Mouse (Mus musculus): ENCODE measurements at regions not wholly inside any gene's neighbourhood (a gene's known extent, or its start where the extent isn't known, plus 50 kb on each side); places are given as distances from the start of the nearest gene placed in this dataset.

GRCm38 (mm10) chr3:19002056-19002455 lies 626.4 kb downstream of the 1700064H15Rik start:
- Histone ChIP-seq H3K36me3 (no peaks in the 10 kb centered on the region), H3K27me3 (no peaks in the 10 kb centered on the region), H3K4me2 (no peak overlapping the region), H3K9me3 (replicated peaks) (no peaks in the 10 kb centered on the region), H3K9ac (no peak overlapping the region), H3K27ac (no peak overlapping the region), H3K4me3 (replicated peaks) (no peak overlapping the region), H3K4me1 (no peaks in the 10 kb centered on the region)
- WGBS = 35% methylated on average over 7 of the region's 7 CpGs
- ATAC-seq (replicated peaks; ENCODE audit: low FRiP score) = no peak

- no peaks in the 10 kb centered on the region for H3K4me1 ChIP-seq
- H3K36me3 ChIP-seq = no peaks in the 10 kb centered on the region
- H3K27ac ChIP-seq = no peak overlapping the region
- H3K4me3 ChIP-seq (replicated peaks) = no peak overlapping the region
- no peaks in the 10 kb centered on the region for H3K9me3 ChIP-seq (replicated peaks)
- H3K4me2 ChIP-seq = no peak overlapping the region
- H3K9ac ChIP-seq = no peak overlapping the region
- 86% methylated on average over 1 of the region's 1 CpGs for WGBS
- H3K27me3 ChIP-seq = no peaks in the 10 kb centered on the region
- ATAC-seq (replicated peaks; ENCODE audit: low FRiP score) = no peak
These were observed 623.7 kb downstream of the 1700064H15Rik start for GRCm38 (mm10) chr3:19004792-19005191.

GRCm38 (mm10) chr3:19044566-19044965 lies 583.9 kb downstream of the 1700064H15Rik start:
- Histone ChIP-seq H3K36me3 (no peaks in the 10 kb centered on the region), H3K4me2 (no peak overlapping the region), H3K9me3 (replicated peaks) (no peaks in the 10 kb centered on the region), H3K27ac (no peak overlapping the region), H3K4me1 (no peaks in the 10 kb centered on the region), H3K9ac (no peak overlapping the region), H3K4me3 (replicated peaks) (no peak overlapping the region), H3K27me3 (no peaks in the 10 kb centered on the region)
- WGBS = 63% methylated on average over 3 of the region's 3 CpGs
- no peak for ATAC-seq (replicated peaks; ENCODE audit: low FRiP score)

GRCm38 (mm10) chr3:19045933-19046332 lies 582.5 kb downstream of the 1700064H15Rik start:
- no peak overlapping the region for H3K9ac ChIP-seq
- no peak overlapping the region for H3K4me3 ChIP-seq (replicated peaks)
- H3K27ac ChIP-seq = no peak overlapping the region
- no peaks in the 10 kb centered on the region for H3K27me3 ChIP-seq
- H3K4me1 ChIP-seq = no peaks in the 10 kb centered on the region
- no peaks in the 10 kb centered on the region for H3K9me3 ChIP-seq (replicated peaks)
- no peak for ATAC-seq (replicated peaks; ENCODE audit: low FRiP score)
- no peaks in the 10 kb centered on the region for H3K36me3 ChIP-seq
- no peak overlapping the region for H3K4me2 ChIP-seq

- Histone ChIP-seq H3K4me2 (no peak overlapping the region), H3K27me3 (no peaks in the 10 kb centered on the region), H3K27ac (no peak overlapping the region), H3K4me3 (replicated peaks) (no peak overlapping the region), H3K36me3 (no peaks in the 10 kb centered on the region), H3K4me1 (no peaks in the 10 kb centered on the region), H3K9ac (no peak overlapping the region), H3K9me3 (replicated peaks) (no peaks in the 10 kb centered on the region)
- WGBS = 65% methylated on average over 1 of the region's 1 CpGs
- no peak for ATAC-seq (replicated peaks; ENCODE audit: low FRiP score)
These were observed 581.9 kb downstream of the 1700064H15Rik start for GRCm38 (mm10) chr3:19046610-19047009.

GRCm38 (mm10) chr3:19055961-19056360 lies 572.5 kb downstream of the 1700064H15Rik start:
- Histone ChIP-seq H3K4me3 (replicated peaks) (no peak overlapping the region), H3K9ac (no peak overlapping the region), H3K27ac (no peak overlapping the region), H3K27me3 (no peaks in the 10 kb centered on the region), H3K4me2 (no peak overlapping the region), H3K9me3 (replicated peaks) (no peaks in the 10 kb centered on the region), H3K4me1 (0 out of 2 replicates have a peak, but pooled peaks cover 3% of the 10 kb centered on the region), H3K36me3 (no peaks in the 10 kb centered on the region)
- ATAC-seq (replicated peaks; ENCODE audit: low FRiP score) = no peak
- 68% methylated on average over 3 of the region's 3 CpGs for WGBS

GRCm38 (mm10) chr3:19056623-19057022 lies 571.9 kb downstream of the 1700064H15Rik start:
- Histone ChIP-seq H3K4me2 (no peak overlapping the region), H3K4me3 (replicated peaks) (no peak overlapping the region), H3K27ac (no peak overlapping the region), H3K36me3 (no peaks in the 10 kb centered on the region), H3K9me3 (replicated peaks) (no peaks in the 10 kb centered on the region), H3K27me3 (no peaks in the 10 kb centered on the region), H3K9ac (no peak overlapping the region), H3K4me1 (0 out of 2 replicates have a peak, but pooled peaks cover 3% of the 10 kb centered on the region)
- WGBS = 27% methylated on average over 9 of the region's 9 CpGs
- ATAC-seq (replicated peaks; ENCODE audit: low FRiP score) = no peak

- 38% methylated on average over 17 of the region's 17 CpGs for WGBS
- H3K27ac ChIP-seq = no peak overlapping the region
- H3K4me3 ChIP-seq (replicated peaks) = no peak overlapping the region
- no peak overlapping the region for H3K9ac ChIP-seq
- H3K4me1 ChIP-seq = 0 out of 2 replicates have a peak, but pooled peaks cover 3% of the 10 kb centered on the region
- H3K36me3 ChIP-seq = no peaks in the 10 kb centered on the region
- ATAC-seq (replicated peaks; ENCODE audit: low FRiP score) = peak; percentile 64
- H3K9me3 ChIP-seq (replicated peaks) = no peaks in the 10 kb centered on the region
- H3K27me3 ChIP-seq = 0 out of 2 replicates have a peak, but pooled peaks cover 3% of the 10 kb centered on the region
- H3K4me2 ChIP-seq = no peak overlapping the region; the same call in 1 of the 2 replicates
These were observed 568.3 kb downstream of the 1700064H15Rik start for GRCm38 (mm10) chr3:19059906-19060870.

GRCm38 (mm10) chr3:19061488-19062248 lies 566.8 kb downstream of the 1700064H15Rik start:
- H3K4me3 ChIP-seq (replicated peaks) = no peak overlapping the region
- no peak overlapping the region for H3K27ac ChIP-seq
- H3K4me2 ChIP-seq = no peak overlapping the region
- 40% methylated on average over 14 of the region's 14 CpGs for WGBS
- H3K9ac ChIP-seq = no peak overlapping the region
- peak; percentile 77 for ATAC-seq (replicated peaks; ENCODE audit: low FRiP score)
- no peaks in the 10 kb centered on the region for H3K36me3 ChIP-seq
- 0 out of 2 replicates have a peak, but pooled peaks cover 3% of the 10 kb centered on the region for H3K27me3 ChIP-seq
- 0 out of 2 replicates have a peak, but pooled peaks cover 3% of the 10 kb centered on the region for H3K4me1 ChIP-seq
- H3K9me3 ChIP-seq (replicated peaks) = no peaks in the 10 kb centered on the region

GRCm38 (mm10) chr3:19062249-19062859 lies 566.1 kb downstream of the 1700064H15Rik start:
- Histone ChIP-seq H3K4me2 (no peak overlapping the region), H3K36me3 (no peaks in the 10 kb centered on the region), H3K9me3 (replicated peaks) (no peaks in the 10 kb centered on the region), H3K9ac (no peak overlapping the region), H3K4me3 (replicated peaks) (no peak overlapping the region), H3K27me3 (0 out of 2 replicates have a peak, but pooled peaks cover 3% of the 10 kb centered on the region), H3K4me1 (0 out of 2 replicates have a peak, but pooled peaks cover 3% of the 10 kb centered on the region), H3K27ac (no peak overlapping the region)
- 38% methylated on average over 6 of the region's 6 CpGs for WGBS
- peak; percentile 20; the same call in 1 of the 2 replicates for ATAC-seq (replicated peaks; ENCODE audit: low FRiP score)

- ATAC-seq (replicated peaks; ENCODE audit: low FRiP score) = no peak
- Histone ChIP-seq H3K4me3 (replicated peaks) (no peak overlapping the region), H3K4me1 (no peaks in the 10 kb centered on the region), H3K27me3 (0 out of 2 replicates have a peak, but pooled peaks cover 3% of the 10 kb centered on the region), H3K36me3 (no peaks in the 10 kb centered on the region), H3K4me2 (no peak overlapping the region), H3K9me3 (replicated peaks) (no peaks in the 10 kb centered on the region), H3K9ac (no peak overlapping the region), H3K27ac (no peak overlapping the region)
- 70% methylated on average over 3 of the region's 3 CpGs for WGBS
These were observed 561.2 kb downstream of the 1700064H15Rik start for GRCm38 (mm10) chr3:19067141-19067757.

Measured in kidney, embryonic 15.5 days (tissue).